Mouse (Mus musculus): ENCODE results near the gene Fsip1.

DNA sequence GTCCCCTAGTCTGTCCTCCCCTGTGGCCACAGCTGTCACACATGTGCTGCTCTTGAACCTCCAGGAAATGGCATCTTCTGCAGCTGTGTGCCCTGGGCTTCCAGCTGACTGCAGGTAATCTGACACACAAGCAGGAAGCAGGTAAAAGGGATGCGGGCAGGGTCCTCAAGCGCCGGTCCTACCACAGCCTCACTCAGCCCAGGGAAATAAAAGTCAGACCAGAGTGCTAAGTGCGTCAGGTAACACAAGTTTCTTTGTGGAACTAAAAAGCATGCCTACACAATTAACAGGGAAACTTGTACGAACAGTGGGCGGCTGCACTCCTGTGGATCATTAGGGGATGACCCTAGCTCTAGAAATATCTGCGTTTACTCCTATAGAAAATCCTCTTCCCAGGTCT, 20.6 kb downstream of the Fsip1 start:
- TF ChIP-seq CTCF (IDR thresholded peaks at IDR 0.05; ENCODE audit: low read depth) (no peak), EP300 (IDR thresholded peaks at IDR 0.05; ENCODE audit: low read depth) (no peak)

Measured in liver, embryonic 14.5 days (tissue).